Mouse (Mus musculus): ENCODE measurements around the gene Ghr. TPM values are rescaled to one million over a fixed set of nuclear protein-coding genes. Genes with fewer than 3 reads are reported as not detected.

Gene Ghr
- polyA plus RNA-seq, 1 experiment from 2014 or later = 101 TPM

DNA sequence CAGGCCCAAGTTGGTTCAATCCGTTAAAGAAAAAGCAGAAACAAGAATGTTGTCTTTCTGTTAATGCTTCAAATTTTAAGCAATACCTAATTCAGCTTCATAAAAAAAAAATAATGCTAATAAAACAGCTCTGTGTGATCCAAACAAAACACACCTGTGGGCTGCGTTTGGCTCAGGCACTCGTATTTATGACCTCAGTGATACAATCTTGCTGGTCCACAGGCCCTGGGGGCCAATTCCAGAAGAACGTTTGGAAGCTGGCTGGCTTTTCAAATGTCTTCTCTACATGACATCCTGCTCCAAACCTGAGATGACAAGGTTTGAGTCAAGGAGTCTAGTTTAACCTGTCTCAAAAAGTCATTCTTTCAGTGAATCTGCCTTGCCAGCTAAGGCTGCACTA lies 156.9 kb downstream of the Ghr start:
- Histone ChIP-seq H3K9ac (ENCODE audit: low read length) (no peak overlapping the region), H3K36me3 (ENCODE audit: control insufficient read depth, insufficient read depth, low read length) (no peaks in the 10 kb centered on the region), H3K27ac (ENCODE audit: low read length) (no peak overlapping the region), H3K4me1 (replicated peaks; ENCODE audit: control insufficient read depth, insufficient read depth, low read length) (peaks cover 15% of the 10 kb centered on the region; the same call in 1 of the 2 replicates), H3K4me2 (ENCODE audit: low read depth, low read length) (no peak overlapping the region), H3K4me3 (ENCODE audit: low read length) (no peak overlapping the region), H3K9me3 (ENCODE audit: control insufficient read depth, low read length) (no peaks in the 10 kb centered on the region), H3K27me3 (ENCODE audit: control insufficient read depth, insufficient read depth, low read depth, low read length) (no peaks in the 10 kb centered on the region)
- no peak for ATAC-seq (ENCODE audit: low read depth)
- 42% methylated on average over 4 of the region's 4 CpGs for WGBS

DNA sequence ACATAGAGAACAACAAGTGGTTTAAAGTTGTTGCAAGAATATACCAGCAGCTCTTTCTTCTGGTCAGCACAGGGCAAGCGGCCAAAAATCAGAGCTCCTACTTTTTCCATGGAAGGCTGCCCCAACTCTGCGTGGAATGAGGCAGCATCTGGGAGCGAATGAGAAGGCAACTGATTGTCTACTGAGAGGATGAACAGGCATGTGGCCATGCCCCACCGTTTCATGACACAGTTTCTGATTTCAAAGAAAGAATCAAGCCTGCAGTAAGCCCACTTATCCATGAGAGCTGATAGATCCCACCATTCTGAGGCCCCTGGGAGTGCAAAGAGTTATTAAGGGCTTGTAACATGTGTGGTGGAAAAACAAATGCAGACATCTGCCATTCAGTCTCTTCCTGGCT lies 160.1 kb downstream of the Ghr start:
- no peaks in the 10 kb centered on the region for H3K36me3 ChIP-seq (ENCODE audit: control insufficient read depth, insufficient read depth, low read length)
- peak overlapping the region; percentile 27; the same call in 1 of the 2 replicates for H3K27ac ChIP-seq (ENCODE audit: low read length)
- no peak overlapping the region for H3K4me2 ChIP-seq (ENCODE audit: low read depth, low read length)
- WGBS = 61% methylated on average over 4 of the region's 4 CpGs
- no peak overlapping the region for H3K9ac ChIP-seq (ENCODE audit: low read length)
- no peaks in the 10 kb centered on the region for H3K27me3 ChIP-seq (ENCODE audit: control insufficient read depth, insufficient read depth, low read depth, low read length)
- no peaks in the 10 kb centered on the region for H3K9me3 ChIP-seq (ENCODE audit: control insufficient read depth, low read length)
- no peak overlapping the region for H3K4me3 ChIP-seq (ENCODE audit: low read length)
- H3K4me1 ChIP-seq (replicated peaks; ENCODE audit: control insufficient read depth, insufficient read depth, low read length) = peaks cover 9% of the 10 kb centered on the region; the same call in 1 of the 2 replicates
- ATAC-seq (ENCODE audit: low read depth) = peak; percentile 61; the same call in 1 of the 2 replicates

DNA sequence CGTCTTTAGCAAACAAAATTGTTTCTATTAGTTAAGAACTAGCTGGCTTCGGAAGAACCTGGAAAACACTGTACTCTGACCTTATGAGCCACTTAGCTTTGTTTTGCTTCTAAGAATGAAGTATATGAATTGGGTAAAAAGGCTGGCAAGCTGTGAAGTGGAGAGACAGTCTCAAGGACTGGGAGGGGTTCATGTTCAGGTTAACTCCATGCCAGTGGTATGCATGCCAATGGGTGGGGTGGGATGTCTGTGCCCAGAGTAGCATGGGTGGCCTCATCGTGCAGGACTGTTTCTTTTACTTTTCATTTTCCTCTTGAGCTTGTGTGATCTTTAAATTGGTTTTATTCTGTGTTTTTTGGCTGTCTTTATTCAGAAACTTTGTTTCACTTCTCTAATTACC lies 165.6 kb downstream of the Ghr start:
- H3K36me3 ChIP-seq (ENCODE audit: control insufficient read depth, insufficient read depth, low read length) = no peaks in the 10 kb centered on the region
- no peak overlapping the region for H3K27ac ChIP-seq (ENCODE audit: low read length)
- H3K9me3 ChIP-seq (ENCODE audit: control insufficient read depth, low read length) = no peaks in the 10 kb centered on the region
- no peaks in the 10 kb centered on the region for H3K27me3 ChIP-seq (ENCODE audit: control insufficient read depth, insufficient read depth, low read depth, low read length)
- 58% methylated on average over 3 of the region's 3 CpGs for WGBS
- H3K4me2 ChIP-seq (ENCODE audit: low read depth, low read length) = no peak overlapping the region
- no peak overlapping the region for H3K9ac ChIP-seq (ENCODE audit: low read length)
- ATAC-seq (ENCODE audit: low read depth) = peak; percentile 85
- H3K4me3 ChIP-seq (ENCODE audit: low read length) = no peak overlapping the region
- H3K4me1 ChIP-seq (replicated peaks; ENCODE audit: control insufficient read depth, insufficient read depth, low read length) = no peaks in the 10 kb centered on the region

DNA sequence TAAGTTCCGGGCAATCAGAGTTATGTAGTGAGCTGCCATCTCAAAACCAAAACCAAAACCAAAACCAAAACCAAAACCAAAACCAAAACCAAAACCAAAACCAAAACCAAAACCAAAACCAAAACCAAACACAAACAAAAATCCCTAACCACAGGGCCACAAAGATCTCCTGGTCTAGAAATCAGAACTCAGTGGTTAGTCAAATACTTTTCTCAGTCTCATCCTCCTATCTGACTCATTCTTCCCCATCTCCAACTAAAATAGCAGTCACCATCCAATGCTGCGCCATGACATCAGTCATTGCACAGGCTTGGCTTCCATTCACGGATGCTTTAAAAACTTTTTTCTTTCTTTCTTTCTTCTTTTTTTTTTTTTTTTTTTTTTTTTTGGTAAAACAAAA lies 170.2 kb downstream of the Ghr start:
- Histone ChIP-seq H3K36me3 (ENCODE audit: control insufficient read depth, insufficient read depth, low read length) (no peaks in the 10 kb centered on the region), H3K27me3 (ENCODE audit: control insufficient read depth, insufficient read depth, low read depth, low read length) (no peaks in the 10 kb centered on the region), H3K4me1 (replicated peaks; ENCODE audit: control insufficient read depth, insufficient read depth, low read length) (no peaks in the 10 kb centered on the region), H3K9me3 (ENCODE audit: control insufficient read depth, low read length) (no peaks in the 10 kb centered on the region), H3K4me3 (ENCODE audit: low read length) (no peak overlapping the region), H3K9ac (ENCODE audit: low read length) (no peak overlapping the region), H3K27ac (ENCODE audit: low read length) (no peak overlapping the region), H3K4me2 (ENCODE audit: low read depth, low read length) (no peak overlapping the region)
- no peak for ATAC-seq (ENCODE audit: low read depth)
- 90% methylated on average over 3 of the region's 3 CpGs for WGBS

DNA sequence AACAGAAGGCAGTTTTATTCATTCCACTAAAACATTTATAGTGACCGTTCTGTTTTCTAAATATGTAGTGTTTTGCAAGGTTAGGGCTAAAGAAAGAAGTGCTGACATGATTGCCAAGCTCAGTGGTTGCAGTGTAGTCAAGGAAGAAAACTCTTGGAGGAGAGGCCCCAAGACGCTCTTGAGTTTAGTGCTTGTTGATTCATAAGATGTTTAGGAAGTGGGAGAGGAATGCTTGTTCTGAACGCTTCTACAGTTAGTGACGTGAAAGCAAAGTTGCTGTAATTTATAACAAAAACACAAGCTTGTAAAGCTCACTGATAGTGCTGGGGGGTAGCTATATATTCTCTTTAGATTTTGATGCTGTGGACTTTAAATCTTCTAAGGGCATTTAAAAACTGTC lies 174.8 kb downstream of the Ghr start:
- no peaks in the 10 kb centered on the region for H3K36me3 ChIP-seq (ENCODE audit: control insufficient read depth, insufficient read depth, low read length)
- H3K27me3 ChIP-seq (ENCODE audit: control insufficient read depth, insufficient read depth, low read depth, low read length) = no peaks in the 10 kb centered on the region
- no peak overlapping the region for H3K9ac ChIP-seq (ENCODE audit: low read length)
- H3K4me1 ChIP-seq (replicated peaks; ENCODE audit: control insufficient read depth, insufficient read depth, low read length) = no peaks in the 10 kb centered on the region
- H3K27ac ChIP-seq (ENCODE audit: low read length) = no peak overlapping the region
- no peak overlapping the region for H3K4me2 ChIP-seq (ENCODE audit: low read depth, low read length)
- WGBS = 44% methylated on average over 4 of the region's 4 CpGs
- no peaks in the 10 kb centered on the region for H3K9me3 ChIP-seq (ENCODE audit: control insufficient read depth, low read length)
- H3K4me3 ChIP-seq (ENCODE audit: low read length) = no peak overlapping the region
- ATAC-seq (ENCODE audit: low read depth) = no peak

- Histone ChIP-seq H3K4me1 (replicated peaks; ENCODE audit: control insufficient read depth, insufficient read depth, low read length) (peaks cover 18% of the 10 kb centered on the region), H3K9ac (ENCODE audit: low read length) (no peak overlapping the region), H3K4me3 (ENCODE audit: low read length) (no peak overlapping the region), H3K27me3 (ENCODE audit: control insufficient read depth, insufficient read depth, low read depth, low read length) (no peaks in the 10 kb centered on the region), H3K27ac (ENCODE audit: low read length) (no peak overlapping the region), H3K4me2 (ENCODE audit: low read depth, low read length) (no peak overlapping the region), H3K36me3 (ENCODE audit: control insufficient read depth, insufficient read depth, low read length) (no peaks in the 10 kb centered on the region), H3K9me3 (ENCODE audit: control insufficient read depth, low read length) (no peaks in the 10 kb centered on the region)
- no peak for ATAC-seq (ENCODE audit: low read depth)
Observed at GRCm38 (mm10) chr15:3399196-3399595, 184.1 kb downstream of the Ghr start.

DNA sequence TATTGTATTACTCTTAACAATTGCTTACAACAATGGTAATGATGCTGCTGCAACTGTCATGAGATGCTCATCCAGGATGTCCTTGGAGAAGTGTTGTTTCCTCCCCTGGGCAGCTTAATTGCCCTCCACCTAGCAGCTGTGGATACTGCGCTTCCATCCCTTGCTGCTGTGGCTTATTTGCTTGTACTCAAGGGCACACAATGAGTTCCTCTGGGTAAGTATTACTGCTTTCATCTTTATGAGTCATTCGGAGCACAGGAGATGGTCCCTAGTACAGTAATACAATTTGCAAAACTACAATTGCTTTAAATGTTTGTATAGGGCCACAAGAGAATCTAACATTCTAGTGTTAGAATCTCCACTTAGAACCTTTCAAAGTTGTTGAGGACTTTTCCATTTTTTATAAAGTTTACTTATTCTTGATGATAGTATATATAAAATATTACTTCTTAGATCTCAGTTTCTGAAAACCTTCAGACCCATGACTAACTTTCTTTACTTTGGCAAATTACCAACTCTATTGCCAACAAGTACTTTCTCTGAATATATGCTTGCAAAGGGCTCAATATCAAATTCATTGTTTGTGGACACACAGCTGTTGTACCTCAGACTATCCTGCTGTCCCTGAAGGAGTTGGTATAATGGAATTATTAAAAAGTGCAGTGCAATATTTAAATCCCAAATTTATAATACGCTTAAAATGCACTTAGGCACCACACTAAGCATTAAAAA lies 185.8 kb downstream of the Ghr start:
- H3K27ac ChIP-seq (ENCODE audit: low read length) = peak overlapping the region; percentile 8; the same call in 1 of the 2 replicates
- ATAC-seq (ENCODE audit: low read depth) = no peak; the same call in 1 of the 2 replicates
- 72% methylated on average over 3 of the region's 3 CpGs for WGBS
- peaks cover 18% of the 10 kb centered on the region for H3K4me1 ChIP-seq (replicated peaks; ENCODE audit: control insufficient read depth, insufficient read depth, low read length)
- no peaks in the 10 kb centered on the region for H3K36me3 ChIP-seq (ENCODE audit: control insufficient read depth, insufficient read depth, low read length)
- H3K27me3 ChIP-seq (ENCODE audit: control insufficient read depth, insufficient read depth, low read depth, low read length) = no peaks in the 10 kb centered on the region
- no peak overlapping the region for H3K4me2 ChIP-seq (ENCODE audit: low read depth, low read length)
- no peak overlapping the region for H3K9ac ChIP-seq (ENCODE audit: low read length)
- no peaks in the 10 kb centered on the region for H3K9me3 ChIP-seq (ENCODE audit: control insufficient read depth, low read length)
- H3K4me3 ChIP-seq (ENCODE audit: low read length) = no peak overlapping the region

DNA sequence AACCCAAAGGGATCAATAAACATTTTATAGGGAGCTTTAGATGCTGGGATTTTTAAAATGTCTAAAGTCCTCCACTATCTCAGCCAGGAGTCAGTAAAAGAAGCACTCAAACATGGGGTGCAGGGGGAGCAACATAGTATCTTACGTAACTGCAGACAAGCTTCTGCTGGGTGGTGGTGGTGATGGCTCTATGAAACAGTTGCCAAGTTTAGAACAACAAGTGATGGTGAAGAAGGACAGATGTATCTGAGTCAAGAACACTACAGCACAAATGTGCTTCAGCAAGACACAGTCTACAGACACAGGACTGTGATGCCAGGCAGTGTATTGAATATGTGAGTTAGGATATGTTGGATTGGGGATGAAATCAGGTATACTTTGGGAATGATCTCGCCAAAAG lies 187.1 kb downstream of the Ghr start:
- ATAC-seq (ENCODE audit: low read depth) = peak; percentile 93
- H3K36me3 ChIP-seq (ENCODE audit: control insufficient read depth, insufficient read depth, low read length) = no peaks in the 10 kb centered on the region
- 69% methylated on average over 2 of the region's 2 CpGs for WGBS
- peaks cover 18% of the 10 kb centered on the region for H3K4me1 ChIP-seq (replicated peaks; ENCODE audit: control insufficient read depth, insufficient read depth, low read length)
- no peaks in the 10 kb centered on the region for H3K9me3 ChIP-seq (ENCODE audit: control insufficient read depth, low read length)
- peak overlapping the region; percentile 59 for H3K27ac ChIP-seq (ENCODE audit: low read length)
- no peaks in the 10 kb centered on the region for H3K27me3 ChIP-seq (ENCODE audit: control insufficient read depth, insufficient read depth, low read depth, low read length)
- H3K4me3 ChIP-seq (ENCODE audit: low read length) = no peak overlapping the region
- H3K4me2 ChIP-seq (ENCODE audit: low read depth, low read length) = no peak overlapping the region
- H3K9ac ChIP-seq (ENCODE audit: low read length) = no peak overlapping the region

DNA sequence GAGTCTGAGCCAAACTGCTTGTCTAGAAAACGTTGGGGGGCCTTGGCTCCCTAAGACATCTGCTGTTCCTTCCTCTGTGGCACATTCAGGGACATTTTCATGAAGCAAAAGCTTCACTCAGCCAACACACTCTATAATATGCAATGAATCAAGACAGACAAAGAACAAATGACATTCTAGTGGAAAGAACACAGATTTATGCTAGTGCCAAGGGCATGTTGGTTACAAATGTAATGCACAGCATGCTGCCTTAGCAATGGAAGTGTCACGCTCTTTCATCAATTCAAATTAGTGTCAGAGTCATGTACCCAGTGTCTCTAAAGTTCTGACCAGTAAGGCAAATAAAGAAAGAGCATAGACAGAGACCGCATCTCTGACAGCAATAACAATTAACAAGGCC lies 187.6 kb downstream of the Ghr start:
- 71% methylated on average over 3 of the region's 3 CpGs for WGBS
- H3K9me3 ChIP-seq (ENCODE audit: control insufficient read depth, low read length) = no peaks in the 10 kb centered on the region
- peak; percentile 59 for ATAC-seq (ENCODE audit: low read depth)
- H3K4me3 ChIP-seq (ENCODE audit: low read length) = no peak overlapping the region
- peaks cover 17% of the 10 kb centered on the region for H3K4me1 ChIP-seq (replicated peaks; ENCODE audit: control insufficient read depth, insufficient read depth, low read length)
- H3K27ac ChIP-seq (ENCODE audit: low read length) = peak overlapping the region; percentile 59
- no peaks in the 10 kb centered on the region for H3K36me3 ChIP-seq (ENCODE audit: control insufficient read depth, insufficient read depth, low read length)
- H3K4me2 ChIP-seq (ENCODE audit: low read depth, low read length) = no peak overlapping the region
- H3K9ac ChIP-seq (ENCODE audit: low read length) = no peak overlapping the region
- H3K27me3 ChIP-seq (ENCODE audit: control insufficient read depth, insufficient read depth, low read depth, low read length) = no peaks in the 10 kb centered on the region

Data from lung, embryonic 16.5 days (tissue).